Mouse (Mus musculus) embryonic fibroblast, embryonic 13.5 days (primary cell): ENCODE measurements around the gene Ugt1a8.
"Not testable (repeated sequence)": the region's sequence is repeated elsewhere in the genome, so short reads cannot be mapped to it uniquely, and the experiment has no call there.

Experiments
- CTCF ChIP-seq: IDR thresholded peaks from 2 replicates; pipeline ENCODE4 v1.5.1; 2011; ENCODE audit warnings: mild to moderate bottlenecking, control low read depth, low read length, moderate library complexity, borderline replicate concordance; ENCODE audit not compliant: insufficient read depth
- POLR2A ChIP-seq: IDR thresholded peaks from 2 replicates; pipeline ENCODE4 v1.6.1; 2011; ENCODE audit warnings: low read depth, mild to moderate bottlenecking, control low read depth, low read length, moderate library complexity

GRCm38 (mm10) chr1:88044832-88045437 lies 42.7 kb upstream of the Ugt1a8 start:
- TF ChIP-seq POLR2A, CTCF: not testable (repeated sequence)
